Mouse (Mus musculus): ENCODE data around the gene Gsto1. TPM values are rescaled to one million over a fixed set of nuclear protein-coding genes. Genes with fewer than 3 reads are reported as not detected.
A peak's percentile ranks its signal among the peaks of the same experiment; 100 is the strongest.

Gene Gsto1
- polyA plus RNA-seq, 1 experiment from 2014 or later = 85.2 TPM

DNA sequence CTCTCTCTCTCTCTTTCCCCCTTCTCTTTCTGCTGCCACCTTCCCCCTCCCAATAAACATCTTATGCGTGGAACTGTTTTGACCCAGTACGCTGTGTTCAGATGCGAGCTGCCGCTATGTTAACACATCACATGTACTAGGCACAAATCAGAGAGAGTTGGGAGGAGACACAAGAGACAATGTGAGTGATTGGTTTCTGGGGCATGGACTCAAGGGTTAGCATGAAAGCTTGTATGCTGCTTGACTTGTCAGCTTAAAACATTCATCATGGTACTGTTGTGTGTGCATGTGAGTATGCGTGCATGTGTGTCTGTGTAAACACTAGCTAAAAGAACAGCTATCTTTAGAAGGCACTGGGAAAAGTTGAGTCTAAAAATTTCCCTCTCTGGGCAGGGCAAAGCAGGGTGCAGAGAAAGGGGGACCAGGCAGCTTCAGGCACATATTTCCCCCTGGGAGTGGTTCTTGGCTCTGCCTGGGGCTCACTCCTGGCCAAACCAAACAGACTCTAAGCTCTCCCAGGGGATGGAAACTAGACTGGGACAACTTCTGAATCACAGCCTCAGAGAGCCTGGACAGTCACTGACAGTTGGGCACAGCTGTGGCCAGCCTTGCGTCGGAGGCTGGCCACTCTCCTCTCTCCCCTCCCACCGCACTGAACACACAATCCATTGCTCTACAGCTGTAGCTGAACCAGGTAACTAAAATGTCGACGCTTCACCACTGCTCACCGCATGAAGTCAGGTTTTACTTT lies 37.0 kb downstream of the Gsto1 start:
- no peaks in the 10 kb centered on the region for H3K27me3 ChIP-seq (replicated peaks)
- H3K4me1 ChIP-seq = peaks cover 33% of the 10 kb centered on the region
- H3K27ac ChIP-seq (replicated peaks) = peak overlapping the region; percentile 63
- WGBS = 63% methylated on average over 11 of the region's 11 CpGs
- H3K9ac ChIP-seq = no peak overlapping the region
- peaks cover 38% of the 10 kb centered on the region for H3K36me3 ChIP-seq
- no peak; the same call in 1 of the 2 replicates for ATAC-seq (ENCODE audit: extremely low read depth, insufficient number of reproducible peaks, low FRiP score, low TSS enrichment)
- H3K4me3 ChIP-seq = no peak overlapping the region
- H3K4me2 ChIP-seq = no peak overlapping the region
- H3K9me3 ChIP-seq = no peaks in the 10 kb centered on the region

GRCm38 (mm10) chr19:47893092-47893491 lies 38.3 kb downstream of the Gsto1 start:
- H3K9ac ChIP-seq = no peak overlapping the region
- H3K27me3 ChIP-seq (replicated peaks) = no peaks in the 10 kb centered on the region
- H3K27ac ChIP-seq (replicated peaks) = no peak overlapping the region
- no peak overlapping the region for H3K4me2 ChIP-seq
- H3K4me1 ChIP-seq = peaks cover 29% of the 10 kb centered on the region
- H3K4me3 ChIP-seq = no peak overlapping the region
- ATAC-seq (ENCODE audit: extremely low read depth, insufficient number of reproducible peaks, low FRiP score, low TSS enrichment) = no peak
- 92% methylated on average over 6 of the region's 6 CpGs for WGBS
- peaks cover 51% of the 10 kb centered on the region for H3K36me3 ChIP-seq
- H3K9me3 ChIP-seq = no peaks in the 10 kb centered on the region

GRCm38 (mm10) chr19:47898472-47899079 lies 43.8 kb downstream of the Gsto1 start:
- Histone ChIP-seq H3K4me1 (peaks cover 37% of the 10 kb centered on the region), H3K4me2 (no peak overlapping the region), H3K9ac (no peak overlapping the region), H3K4me3 (no peak overlapping the region), H3K27me3 (replicated peaks) (no peaks in the 10 kb centered on the region), H3K36me3 (peaks cover 71% of the 10 kb centered on the region), H3K9me3 (no peaks in the 10 kb centered on the region), H3K27ac (replicated peaks) (no peak overlapping the region)
- WGBS = 71% methylated on average over 8 of the region's 8 CpGs
- ATAC-seq (ENCODE audit: extremely low read depth, insufficient number of reproducible peaks, low FRiP score, low TSS enrichment) = no peak

DNA sequence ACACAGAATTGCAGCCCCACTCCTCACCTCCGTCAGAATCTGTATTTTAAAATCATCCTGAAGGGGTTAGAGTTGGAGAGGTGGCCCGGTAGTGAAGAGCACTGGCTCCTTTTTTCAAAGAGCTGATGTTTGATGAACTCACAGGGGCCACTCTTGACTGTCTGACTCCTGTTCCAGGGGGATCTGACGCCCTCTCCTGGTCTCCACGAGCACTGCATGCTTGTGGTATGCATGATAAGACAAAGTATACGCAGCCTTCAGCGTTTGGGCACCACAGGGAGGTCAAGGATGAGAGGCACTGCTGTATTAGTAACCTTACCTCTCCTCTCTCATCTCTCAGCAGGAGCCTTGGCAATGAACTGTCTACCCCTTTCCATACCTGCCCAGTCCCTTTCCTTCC lies 45.2 kb downstream of the Gsto1 start:
- peaks cover 45% of the 10 kb centered on the region for H3K4me1 ChIP-seq
- H3K27ac ChIP-seq (replicated peaks) = no peak overlapping the region
- H3K27me3 ChIP-seq (replicated peaks) = no peaks in the 10 kb centered on the region
- ATAC-seq (ENCODE audit: extremely low read depth, insufficient number of reproducible peaks, low FRiP score, low TSS enrichment) = no peak
- H3K36me3 ChIP-seq = peaks cover 56% of the 10 kb centered on the region
- WGBS = 68% methylated on average over 6 of the region's 6 CpGs
- H3K9ac ChIP-seq = no peak overlapping the region
- no peaks in the 10 kb centered on the region for H3K9me3 ChIP-seq
- H3K4me2 ChIP-seq = no peak overlapping the region
- no peak overlapping the region for H3K4me3 ChIP-seq

GRCm38 (mm10) chr19:47900558-47900957 lies 45.8 kb downstream of the Gsto1 start:
- no peak overlapping the region for H3K4me3 ChIP-seq
- H3K4me1 ChIP-seq = peaks cover 50% of the 10 kb centered on the region
- no peaks in the 10 kb centered on the region for H3K27me3 ChIP-seq (replicated peaks)
- no peak overlapping the region for H3K4me2 ChIP-seq
- no peak overlapping the region for H3K27ac ChIP-seq (replicated peaks)
- 73% methylated on average over 10 of the region's 10 CpGs for WGBS
- H3K9me3 ChIP-seq = no peaks in the 10 kb centered on the region
- peaks cover 51% of the 10 kb centered on the region for H3K36me3 ChIP-seq
- no peak for ATAC-seq (ENCODE audit: extremely low read depth, insufficient number of reproducible peaks, low FRiP score, low TSS enrichment)
- no peak overlapping the region for H3K9ac ChIP-seq

DNA sequence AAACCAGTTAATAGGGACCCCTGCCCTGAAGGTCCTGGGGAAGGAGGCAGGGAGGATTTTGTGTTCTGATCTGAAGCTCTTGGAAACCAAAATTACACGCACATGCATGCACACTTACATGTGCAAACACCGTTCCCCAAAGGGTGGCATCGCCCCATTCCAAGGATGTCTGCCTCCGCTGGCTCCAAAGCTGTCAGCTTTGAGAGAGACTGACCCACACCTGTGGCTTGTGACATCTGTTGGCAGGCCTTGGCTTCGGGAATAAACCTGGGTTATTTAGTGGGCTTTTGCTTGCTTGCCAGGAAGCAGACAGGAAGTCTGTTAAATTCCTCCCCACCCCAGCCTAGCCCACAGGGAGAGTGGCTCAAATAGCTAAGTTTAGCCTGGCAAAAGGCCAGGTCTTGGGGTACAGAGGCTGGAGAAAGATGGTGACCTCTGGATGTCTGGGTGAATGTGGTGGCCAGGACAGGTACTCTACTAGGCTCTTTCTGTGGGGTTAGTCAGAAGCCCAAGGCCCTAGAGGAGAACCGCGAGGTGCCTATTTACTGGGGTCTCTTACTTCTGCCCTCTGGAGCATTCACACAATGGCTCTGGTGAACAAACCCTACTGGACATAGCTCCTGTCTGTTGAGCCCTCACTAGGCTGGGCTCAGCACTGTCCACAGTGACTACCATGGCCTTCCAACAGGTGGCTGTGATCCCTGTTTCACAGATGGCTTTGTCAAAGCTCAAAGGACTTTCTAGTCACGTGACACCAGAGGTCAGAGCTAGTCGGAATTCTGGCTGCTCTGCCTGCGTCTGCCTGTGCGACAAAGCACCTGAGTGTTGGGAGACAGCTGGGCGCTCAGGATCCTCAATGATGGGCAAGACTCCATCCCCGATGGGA lies 47.8 kb downstream of the Gsto1 start:
- peak overlapping the region; percentile 90 for H3K27ac ChIP-seq (replicated peaks)
- peak overlapping the region; percentile 28 for H3K9ac ChIP-seq
- ATAC-seq (ENCODE audit: extremely low read depth, insufficient number of reproducible peaks, low FRiP score, low TSS enrichment) = peak; percentile 26; the same call in 1 of the 2 replicates
- no peaks in the 10 kb centered on the region for H3K9me3 ChIP-seq
- H3K4me2 ChIP-seq = peak overlapping the region; percentile 51
- H3K27me3 ChIP-seq (replicated peaks) = no peaks in the 10 kb centered on the region
- H3K4me1 ChIP-seq = peaks cover 53% of the 10 kb centered on the region
- H3K4me3 ChIP-seq = no peak overlapping the region
- peaks cover 37% of the 10 kb centered on the region for H3K36me3 ChIP-seq
- WGBS = 53% methylated on average over 13 of the region's 13 CpGs

DNA sequence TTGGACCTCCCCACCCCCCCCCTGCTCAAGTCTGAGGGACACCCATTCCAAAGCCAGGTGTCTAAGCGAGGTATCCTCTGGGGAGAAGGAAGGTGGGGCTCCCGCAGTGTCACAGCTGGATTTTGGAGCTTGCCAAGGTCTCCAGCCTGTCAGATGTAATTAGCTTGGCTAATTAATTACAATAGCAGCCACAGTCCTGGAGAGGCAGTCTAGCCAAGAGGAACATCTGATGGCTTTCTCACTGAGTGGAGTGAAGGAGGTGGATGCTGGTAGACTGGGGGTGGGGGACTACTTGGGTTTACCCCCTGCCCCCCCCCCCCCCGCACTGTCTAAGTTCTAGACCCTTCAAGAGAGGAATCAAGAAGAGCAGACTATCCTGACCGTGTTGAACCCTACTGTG lies 48.9 kb downstream of the Gsto1 start:
- Histone ChIP-seq H3K4me3 (no peak overlapping the region), H3K9me3 (no peaks in the 10 kb centered on the region), H3K36me3 (peaks cover 30% of the 10 kb centered on the region), H3K9ac (0 out of 2 replicates have a peak overlapping the region, but pooled peaks have one; percentile 28), H3K4me1 (peaks cover 59% of the 10 kb centered on the region), H3K27ac (replicated peaks) (peak overlapping the region; percentile 90), H3K4me2 (no peak overlapping the region), H3K27me3 (replicated peaks) (no peaks in the 10 kb centered on the region)
- WGBS = 71% methylated on average over 4 of the region's 4 CpGs
- ATAC-seq (ENCODE audit: extremely low read depth, insufficient number of reproducible peaks, low FRiP score, low TSS enrichment) = no peak

- no peak overlapping the region for H3K4me3 ChIP-seq
- H3K27me3 ChIP-seq (replicated peaks) = no peaks in the 10 kb centered on the region
- H3K36me3 ChIP-seq = peaks cover 18% of the 10 kb centered on the region
- no peak for ATAC-seq (ENCODE audit: extremely low read depth, insufficient number of reproducible peaks, low FRiP score, low TSS enrichment)
- H3K9me3 ChIP-seq = no peaks in the 10 kb centered on the region
- H3K9ac ChIP-seq = 0 out of 2 replicates have a peak overlapping the region, but pooled peaks have one; percentile 12
- H3K27ac ChIP-seq (replicated peaks) = no peak overlapping the region; the same call in 1 of the 2 replicates
- H3K4me2 ChIP-seq = no peak overlapping the region
- H3K4me1 ChIP-seq = peaks cover 71% of the 10 kb centered on the region
- 62% methylated on average over 4 of the region's 4 CpGs for WGBS
These were observed 50.3 kb downstream of the Gsto1 start for GRCm38 (mm10) chr19:47905081-47905480.

DNA sequence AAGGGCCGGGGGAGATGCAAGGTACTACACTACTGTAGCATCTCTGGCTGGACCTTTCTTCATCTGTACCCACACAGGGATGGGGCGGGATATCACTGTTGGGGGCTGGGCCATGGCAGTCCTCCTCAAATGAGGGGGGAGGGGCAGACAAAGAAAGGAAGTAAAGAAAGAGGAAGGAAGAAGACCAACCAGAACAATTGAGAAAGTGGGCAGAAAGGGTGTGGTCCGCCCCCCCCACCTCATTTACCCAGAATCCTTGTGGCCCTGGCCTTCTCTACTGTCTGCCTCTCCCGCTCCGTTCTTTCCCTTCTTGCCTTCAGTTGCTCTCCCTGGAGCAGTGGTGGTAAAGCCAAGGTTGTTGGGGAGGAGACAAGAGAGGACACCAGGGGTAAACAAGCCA lies 50.8 kb downstream of the Gsto1 start:
- peaks cover 13% of the 10 kb centered on the region for H3K36me3 ChIP-seq
- H3K4me2 ChIP-seq = no peak overlapping the region
- no peak overlapping the region for H3K9ac ChIP-seq
- H3K27ac ChIP-seq (replicated peaks) = no peak overlapping the region
- WGBS = 70% methylated on average over 5 of the region's 5 CpGs
- ATAC-seq (ENCODE audit: extremely low read depth, insufficient number of reproducible peaks, low FRiP score, low TSS enrichment) = no peak
- no peaks in the 10 kb centered on the region for H3K9me3 ChIP-seq
- H3K4me3 ChIP-seq = no peak overlapping the region
- peaks cover 71% of the 10 kb centered on the region for H3K4me1 ChIP-seq
- H3K27me3 ChIP-seq (replicated peaks) = no peaks in the 10 kb centered on the region

DNA sequence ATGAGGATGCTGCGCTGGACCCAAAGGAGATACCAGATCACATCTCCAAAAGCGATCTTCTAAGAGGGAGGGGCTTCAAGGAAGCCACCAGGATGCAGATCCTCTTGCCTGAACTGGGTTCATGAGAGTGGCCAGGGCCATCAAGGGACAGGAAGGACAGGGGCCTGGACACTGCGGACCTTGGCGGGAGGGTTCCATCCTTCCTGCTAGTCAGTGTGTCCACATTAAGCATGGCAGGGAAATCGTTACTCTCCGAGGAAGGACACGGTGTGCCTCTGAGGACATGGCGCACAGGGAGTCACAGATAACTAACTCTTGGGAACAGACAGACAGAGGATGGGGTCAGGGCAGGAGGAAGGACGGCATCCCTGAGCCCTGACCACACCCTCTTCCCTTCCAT lies 52.8 kb downstream of the Gsto1 start:
- Histone ChIP-seq H3K27ac (replicated peaks) (no peak overlapping the region), H3K4me2 (no peak overlapping the region), H3K36me3 (peaks cover 23% of the 10 kb centered on the region), H3K4me3 (no peak overlapping the region), H3K9ac (no peak overlapping the region), H3K27me3 (replicated peaks) (no peaks in the 10 kb centered on the region), H3K4me1 (peaks cover 69% of the 10 kb centered on the region), H3K9me3 (no peaks in the 10 kb centered on the region)
- no peak for ATAC-seq (ENCODE audit: extremely low read depth, insufficient number of reproducible peaks, low FRiP score, low TSS enrichment)
- 78% methylated on average over 9 of the region's 9 CpGs for WGBS

DNA sequence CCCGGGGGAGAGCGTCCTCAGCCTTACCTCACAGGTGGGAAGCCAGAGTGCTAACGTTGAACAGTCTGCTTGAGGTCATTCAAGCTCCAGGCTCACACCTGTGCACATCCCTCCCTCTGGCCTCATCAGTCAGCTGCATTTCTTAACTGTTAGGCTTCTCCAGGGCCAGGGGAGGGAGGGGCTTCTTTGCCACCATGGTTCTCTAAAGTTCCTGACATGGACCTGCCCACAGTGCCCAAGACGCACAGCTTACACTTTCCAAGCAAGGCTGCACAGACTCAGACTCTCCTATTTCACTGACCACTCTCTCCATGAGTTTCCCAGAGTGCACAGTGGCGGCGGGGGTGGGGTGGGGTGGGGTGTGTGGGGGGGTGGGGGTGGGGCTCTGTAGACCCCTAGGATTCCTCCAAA lies 54.2 kb downstream of the Gsto1 start:
- H3K36me3 ChIP-seq = peaks cover 26% of the 10 kb centered on the region
- peak overlapping the region; percentile 66 for H3K9ac ChIP-seq
- H3K27me3 ChIP-seq (replicated peaks) = no peaks in the 10 kb centered on the region
- no peak overlapping the region for H3K4me3 ChIP-seq
- WGBS = 27% methylated on average over 6 of the region's 6 CpGs
- peak overlapping the region; percentile 63 for H3K4me2 ChIP-seq
- H3K9me3 ChIP-seq = no peaks in the 10 kb centered on the region
- no peak overlapping the region; the same call in 1 of the 2 replicates for H3K27ac ChIP-seq (replicated peaks)
- no peak for ATAC-seq (ENCODE audit: extremely low read depth, insufficient number of reproducible peaks, low FRiP score, low TSS enrichment)
- peaks cover 62% of the 10 kb centered on the region for H3K4me1 ChIP-seq
